Mouse (Mus musculus) kidney, embryonic 16.5 days (tissue): Measurements from ENCODE around the gene Tas1r3. TPM values are rescaled to one million over a fixed set of nuclear protein-coding genes. Genes with fewer than 3 reads are reported as not detected.

ENCODE experiments used
- ATAC-seq: fragments of 200-750 bp; cut with Nextera tagmentation; 2 replicates; pipeline ENCODE4 v1.8.0; 2017; ENCODE audit warnings: moderate TSS enrichment; ENCODE audit not compliant: low FRiP score, low TSS enrichment
- H3K27ac ChIP-seq: fragments of 300-500 bp; sonication (generic); 2 replicates; pipeline ENCODE4 v1.5.1; 2014; ENCODE audit warnings: low read length
- H3K27me3 ChIP-seq: fragments of 300-500 bp; sonication (generic); 2 replicates; pipeline ENCODE4 v1.6.1; 2014; ENCODE audit warnings: low read length, control low read depth, mixed read lengths; ENCODE audit not compliant: insufficient read depth
- H3K36me3 ChIP-seq: fragments of 300-500 bp; sonication (generic); 2 replicates; pipeline ENCODE4 v1.6.1; 2014; ENCODE audit warnings: low read length, control low read depth, mixed read lengths; ENCODE audit not compliant: insufficient read depth
- H3K4me1 ChIP-seq: fragments of 300-500 bp; sonication (generic); 2 replicates; pipeline ENCODE4 v1.6.1; 2014; ENCODE audit warnings: low read length, control low read depth, mixed read lengths; ENCODE audit not compliant: insufficient read depth
- H3K4me2 ChIP-seq: fragments of 300-500 bp; sonication (generic); replicated peaks from 2 replicates; pipeline ENCODE4 v1.6.1; 2014; ENCODE audit warnings: low read depth, low read length
- H3K4me3 ChIP-seq: fragments of 300-500 bp; sonication (generic); 2 replicates; pipeline ENCODE4 v1.5.1; 2014; ENCODE audit warnings: mild to moderate bottlenecking, low read length
- H3K9ac ChIP-seq: fragments of 300-500 bp; sonication (generic); replicated peaks from 2 replicates; pipeline ENCODE4 v1.6.1; 2014; ENCODE audit warnings: low read length
- H3K9me3 ChIP-seq: fragments of 300-500 bp; sonication (generic); 2 replicates; pipeline ENCODE4 v1.6.1; 2016; ENCODE audit warnings: low read length, control low read depth
- WGBS: fragments of 180-500 bp; shearing (Covaris S2); extraction: QIAGEN DNeasy Blood & Tissue Kit; methylation state at CpG from one replicate; pipeline ENCODE4 v1.1.7; 2014; 5-methylcytosine and 5-hydroxymethylcytosine counted together
- polyA plus RNA-seq: library from polyadenylated mRNA; unstranded; fragments of >200 nt; fragmentation: Nextera tagmentation; extraction: Ambion mirVana; gene quantifications from 2 replicates; pipeline ENCODE4 v1.2.1, GENCODE M21; 2015

Tas1r3 gene
- polyA plus RNA-seq, 1 experiment from 2014 or later: 0.22 TPM

- Histone ChIP-seq H3K36me3 (peaks cover 4% of the 10 kb centered on the region; the same call in 1 of the 2 replicates), H3K9ac (no peak overlapping the region), H3K4me2 (no peak overlapping the region), H3K9me3 (no peaks in the 10 kb centered on the region; the same call in 1 of the 2 replicates), H3K27ac (no peak overlapping the region; the same call in 1 of the 2 replicates), H3K4me1 (peaks cover 47% of the 10 kb centered on the region), H3K4me3 (no peak overlapping the region), H3K27me3 (no peaks in the 10 kb centered on the region)
- WGBS: 70% methylated on average over 11 of the region's 11 CpGs
- no peak for ATAC-seq
Observed at GRCm38 (mm10) chr4:155837404-155838010, 25.7 kb downstream of the Tas1r3 start.

DNA sequence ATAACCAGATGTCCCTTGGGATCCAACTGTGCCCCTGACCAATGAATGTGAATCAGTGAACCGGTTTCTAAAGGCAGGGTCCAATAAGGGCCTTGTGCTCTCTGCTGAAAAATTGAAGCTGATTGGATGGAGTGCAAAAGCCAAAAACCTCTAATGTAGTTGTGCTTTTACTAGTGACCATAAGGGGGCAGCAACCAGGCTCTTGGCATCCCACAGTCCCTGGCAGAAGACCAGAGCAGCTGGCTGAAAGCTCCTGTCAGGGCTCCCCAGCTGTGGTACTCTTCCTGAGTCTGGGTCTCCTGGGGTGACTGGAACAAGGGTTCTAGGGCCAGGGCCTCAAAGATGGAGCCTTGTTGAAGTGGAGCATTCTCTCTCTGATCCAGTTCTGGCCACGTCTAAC is 29.3 kb downstream of the Tas1r3 start:
- 26% methylated on average over 2 of the region's 2 CpGs for WGBS
- Histone ChIP-seq H3K4me1 (peaks cover 24% of the 10 kb centered on the region), H3K27ac (peak overlapping the region; percentile 63; the same call in 1 of the 2 replicates), H3K27me3 (no peaks in the 10 kb centered on the region), H3K4me2 (0 out of 2 replicates have a peak overlapping the region, but pooled peaks have one; percentile 13), H3K4me3 (0 out of 2 replicates have a peak overlapping the region, but pooled peaks have one; percentile 2), H3K9ac (0 out of 2 replicates have a peak overlapping the region, but pooled peaks have one; percentile 9), H3K36me3 (0 out of 2 replicates have a peak, but pooled peaks cover 3% of the 10 kb centered on the region), H3K9me3 (no peaks in the 10 kb centered on the region; the same call in 1 of the 2 replicates)
- ATAC-seq: peak; percentile 40; the same call in 1 of the 2 replicates

GRCm38 (mm10) chr4:155833234-155833633 is 29.9 kb downstream of the Tas1r3 start:
- Histone ChIP-seq H3K9ac (no peak overlapping the region), H3K4me3 (no peak overlapping the region), H3K27me3 (no peaks in the 10 kb centered on the region), H3K36me3 (0 out of 2 replicates have a peak, but pooled peaks cover 3% of the 10 kb centered on the region), H3K4me2 (no peak overlapping the region), H3K9me3 (no peaks in the 10 kb centered on the region; the same call in 1 of the 2 replicates), H3K27ac (no peak overlapping the region), H3K4me1 (peaks cover 22% of the 10 kb centered on the region)
- ATAC-seq: no peak
- 87% methylated on average over 4 of the region's 4 CpGs for WGBS

- Histone ChIP-seq H3K36me3 (0 out of 2 replicates have a peak, but pooled peaks cover 7% of the 10 kb centered on the region), H3K4me3 (peak overlapping the region; percentile 93), H3K9me3 (no peaks in the 10 kb centered on the region; the same call in 1 of the 2 replicates), H3K27ac (peak overlapping the region; percentile 94; the same call in 1 of the 2 replicates), H3K4me2 (peak overlapping the region; percentile 96), H3K9ac (peak overlapping the region; percentile 90), H3K4me1 (peaks cover 22% of the 10 kb centered on the region), H3K27me3 (no peaks in the 10 kb centered on the region)
- ATAC-seq: no peak
- 50% methylated on average over 10 of the region's 10 CpGs for WGBS
Observed at GRCm38 (mm10) chr4:155832321-155832720, 30.8 kb downstream of the Tas1r3 start.

DNA sequence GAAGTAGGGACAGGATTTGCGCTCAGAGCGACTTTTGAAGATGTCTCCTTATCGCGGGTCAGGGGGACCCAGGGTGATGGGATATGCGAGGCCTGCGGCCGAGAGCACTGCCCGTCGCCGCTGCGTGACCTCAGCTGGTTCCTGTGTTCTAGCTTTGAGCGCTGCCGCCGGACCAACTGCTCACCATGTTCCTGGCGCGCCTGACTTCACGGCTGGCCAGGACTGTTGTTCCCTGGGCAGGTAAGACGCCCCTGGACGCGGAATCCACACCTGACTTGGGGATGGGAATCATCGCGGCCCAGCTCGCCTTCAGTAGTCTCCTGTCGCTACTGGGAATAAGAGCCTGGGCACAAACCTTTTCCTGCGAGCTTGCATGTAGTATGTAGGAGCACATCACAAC is 31.3 kb downstream of the Tas1r3 start:
- H3K9ac ChIP-seq: peak overlapping the region; percentile 90
- H3K27me3 ChIP-seq: no peaks in the 10 kb centered on the region
- peak; percentile 20 for ATAC-seq
- peaks cover 22% of the 10 kb centered on the region for H3K4me1 ChIP-seq
- H3K4me3 ChIP-seq: peak overlapping the region; percentile 93
- peak overlapping the region; percentile 96 for H3K4me2 ChIP-seq
- WGBS: 1% methylated on average over 25 of the region's 25 CpGs
- peak overlapping the region; percentile 94 for H3K27ac ChIP-seq
- H3K36me3 ChIP-seq: 0 out of 2 replicates have a peak, but pooled peaks cover 11% of the 10 kb centered on the region
- H3K9me3 ChIP-seq: no peaks in the 10 kb centered on the region; the same call in 1 of the 2 replicates

GRCm38 (mm10) chr4:155831205-155831766 is 31.9 kb downstream of the Tas1r3 start, which contains the start of gene Aurkaip1:
Gene Aurkaip1 (plus strand): TSS chr4:155831272.
- peak; percentile 94 for ATAC-seq
- peak within 1 kb of the TSS; percentile 90 for H3K9ac ChIP-seq
- peak within 1 kb of the TSS; percentile 94 for H3K27ac ChIP-seq
- H3K4me1 ChIP-seq: peaks cover 22% of the 10 kb centered on the region
- WGBS: under 1% methylated on average over 49 of the region's 49 CpGs
- H3K9me3 ChIP-seq: no peaks in the 10 kb centered on the region
- peak within 1 kb of the TSS; percentile 93 for H3K4me3 ChIP-seq
- H3K36me3 ChIP-seq: 0 out of 2 replicates have a peak, but pooled peaks cover 11% of the 10 kb centered on the region
- no peaks in the 10 kb centered on the region for H3K27me3 ChIP-seq
- H3K4me2 ChIP-seq: peak within 1 kb of the TSS; percentile 96

GRCm38 (mm10) chr4:155830596-155830995 is 32.6 kb downstream of the Tas1r3 start:
- ATAC-seq: no peak
- Histone ChIP-seq H3K4me1 (peaks cover 22% of the 10 kb centered on the region), H3K4me3 (peak overlapping the region; percentile 93), H3K9ac (no peak overlapping the region), H3K4me2 (peak overlapping the region; percentile 96), H3K36me3 (peaks cover 13% of the 10 kb centered on the region; the same call in 1 of the 2 replicates), H3K27me3 (no peaks in the 10 kb centered on the region), H3K9me3 (no peaks in the 10 kb centered on the region), H3K27ac (0 out of 2 replicates have a peak overlapping the region, but pooled peaks have one; percentile 44)
- 48% methylated on average over 8 of the region's 8 CpGs for WGBS

- no peaks in the 10 kb centered on the region for H3K27me3 ChIP-seq
- H3K4me1 ChIP-seq: peaks cover 22% of the 10 kb centered on the region
- ATAC-seq: no peak
- no peaks in the 10 kb centered on the region for H3K9me3 ChIP-seq
- no peak overlapping the region for H3K27ac ChIP-seq
- WGBS: 90% methylated on average over 4 of the region's 4 CpGs
- H3K4me3 ChIP-seq: no peak overlapping the region
- H3K4me2 ChIP-seq: no peak overlapping the region
- no peak overlapping the region for H3K9ac ChIP-seq
- H3K36me3 ChIP-seq: peaks cover 20% of the 10 kb centered on the region
Observed at GRCm38 (mm10) chr4:155829866-155830265, 33.3 kb downstream of the Tas1r3 start.

- Histone ChIP-seq H3K9me3 (no peaks in the 10 kb centered on the region), H3K27ac (no peak overlapping the region), H3K4me2 (no peak overlapping the region), H3K4me1 (no peaks in the 10 kb centered on the region), H3K36me3 (peaks cover 72% of the 10 kb centered on the region), H3K27me3 (no peaks in the 10 kb centered on the region), H3K9ac (no peak overlapping the region), H3K4me3 (no peak overlapping the region)
- no peak for ATAC-seq
- 93% methylated on average over 16 of the region's 16 CpGs for WGBS
Observed at GRCm38 (mm10) chr4:155823443-155823842, 39.7 kb downstream of the Tas1r3 start.
